Mouse (Mus musculus) erythroblast, adult 5-6 weeks (primary cell): ENCODE measurements around the gene Dnmt3l. TPM values are rescaled to one million over a fixed set of nuclear protein-coding genes. Genes with fewer than 3 reads are reported as not detected.
"Not testable (repeated sequence)": the region's sequence is repeated elsewhere in the genome, so short reads cannot be mapped to it uniquely, and the experiment has no call there.

Experiments used
- ATAC-seq: replicated peaks from 2 replicates; pipeline ENCODE4 v1.8.0; 2016; ENCODE audit warnings: moderate number of reproducible peaks, mild to moderate bottlenecking, moderate TSS enrichment, inconsistent platforms; ENCODE audit not compliant: poor library complexity, low FRiP score, severe bottlenecking
- total RNA-seq, 2 experiments: library from RNA; stranded (forward) in 1 of 2; stranded (reverse) in 1 of 2; fragments of 150-400 nt in 1 of 2; fragments of 200-764, 138-1000 nt in 1 of 2; gene quantifications; 2 replicates each; pipeline versions ENCODE4 v1.2.3 to v1.2.4; 2015 to 2017; ENCODE audit warnings: low replicate concordance in 2 of 2

Dnmt3l gene
- total RNA-seq, 2 experiments from 2014 or later = 0.43 TPM; not detected in 1

- ATAC-seq = no peak
Measured at GRCm38 (mm10) chr10:78077862-78078261, 36.1 kb downstream of the Dnmt3l start.

- no peak for ATAC-seq
Measured at GRCm38 (mm10) chr10:78078276-78078675, 36.5 kb downstream of the Dnmt3l start.

GRCm38 (mm10) chr10:78079955-78080591 lies 38.3 kb downstream of the Dnmt3l start:
- no peak for ATAC-seq

GRCm38 (mm10) chr10:78084073-78084472 lies 42.3 kb downstream of the Dnmt3l start:
- no peak for ATAC-seq

- no peak for ATAC-seq
Measured at GRCm38 (mm10) chr10:78085711-78086110, 44.0 kb downstream of the Dnmt3l start.

- no peak for ATAC-seq
Measured at GRCm38 (mm10) chr10:78086444-78087061, 44.8 kb downstream of the Dnmt3l start.

GRCm38 (mm10) chr10:78087101-78087511 lies 45.4 kb downstream of the Dnmt3l start:
- ATAC-seq = no peak

- no peak for ATAC-seq
Measured at GRCm38 (mm10) chr10:78090246-78090645, 48.5 kb downstream of the Dnmt3l start.

- no peak for ATAC-seq
Measured at GRCm38 (mm10) chr10:78090706-78091491, 49.2 kb downstream of the Dnmt3l start.

GRCm38 (mm10) chr10:78091865-78092724 lies 50.3 kb downstream of the Dnmt3l start:
- no peak for ATAC-seq

GRCm38 (mm10) chr10:78092725-78093029 lies 50.9 kb downstream of the Dnmt3l start:
- ATAC-seq = no peak

GRCm38 (mm10) chr10:78095221-78095620 lies 53.5 kb downstream of the Dnmt3l start:
- ATAC-seq = no peak

GRCm38 (mm10) chr10:78095954-78096931 lies 54.5 kb downstream of the Dnmt3l start:
- ATAC-seq = no peak

GRCm38 (mm10) chr10:78099860-78100259 lies 58.1 kb downstream of the Dnmt3l start:
- not testable (repeated sequence) for ATAC-seq

GRCm38 (mm10) chr10:78100989-78101780 lies 59.4 kb downstream of the Dnmt3l start:
- ATAC-seq = no peak

GRCm38 (mm10) chr10:78104555-78105490 lies 63.1 kb downstream of the Dnmt3l start:
- ATAC-seq = no peak

GRCm38 (mm10) chr10:78105548-78105947 lies 63.8 kb downstream of the Dnmt3l start:
- no peak for ATAC-seq
